Mouse (Mus musculus) myocyte (in vitro differentiated cells): Measurements from ENCODE around the gene Lap3. TPM values are rescaled to one million over a fixed set of nuclear protein-coding genes. Genes with fewer than 3 reads are reported as not detected.

Source experiments
- H3K27me3 ChIP-seq: one replicate; pipeline ENCODE4 v1.6.1; 2011; ENCODE audit not compliant: control insufficient read depth, insufficient read depth, insufficient read length
- H3K36me3 ChIP-seq: one replicate; pipeline ENCODE4 v1.6.1; 2011; ENCODE audit not compliant: control insufficient read depth, insufficient read depth
- H3K4me2 ChIP-seq: one replicate; pipeline ENCODE4 v1.6.1; 2011; ENCODE audit warnings: low read depth, control low read depth
- H3K4me3 ChIP-seq: one replicate; pipeline ENCODE4 v1.5.1; 2011; ENCODE audit warnings: mild to moderate bottlenecking, control low read depth, moderate library complexity
- H3K79me2 ChIP-seq: one replicate; pipeline ENCODE4 v1.6.1; 2011; ENCODE audit not compliant: control insufficient read depth, insufficient read depth
- H3ac ChIP-seq: one replicate; pipeline ENCODE4 v1.6.1; 2011; ENCODE audit not compliant: control insufficient read depth, insufficient read length
- CEBPB ChIP-seq: IDR thresholded peaks from 2 replicates; pipeline ENCODE4 v1.6.1; 2011; ENCODE audit warnings: mild to moderate bottlenecking, moderate library complexity; ENCODE audit not compliant: poor library complexity, insufficient read depth, severe bottlenecking
- E2F4 ChIP-seq: IDR thresholded peaks from one replicate; pipeline ENCODE4 v1.6.1; 2011; ENCODE audit warnings: mild to moderate bottlenecking, control low read depth, moderate library complexity; ENCODE audit not compliant: insufficient read depth
- MAX ChIP-seq: IDR thresholded peaks from one replicate; pipeline ENCODE4 v1.6.1; 2011; ENCODE audit warnings: low read depth, mild to moderate bottlenecking, control low read depth
- MYOD1 ChIP-seq, 3 experiments: IDR thresholded peaks; one replicate each; pipeline ENCODE4 v1.6.1; 2011; ENCODE audit warnings: control low read depth in 2 of 3, low read depth in 2 of 3, mild to moderate bottlenecking in 2 of 3, moderate library complexity in 1 of 3; ENCODE audit not compliant: insufficient read length in 2 of 3, control insufficient read depth in 1 of 3
- MYOG ChIP-seq, 3 experiments: IDR thresholded peaks; one replicate each; pipeline ENCODE4 v1.6.1; 2011; ENCODE audit warnings: control low read depth in 2 of 3, low read depth in 2 of 3, mild to moderate bottlenecking in 2 of 3; ENCODE audit not compliant: insufficient read length in 2 of 3, control insufficient read depth in 1 of 3, insufficient read depth in 1 of 3
- POLR2A ChIP-seq: IDR thresholded peaks from one replicate; pipeline ENCODE4 v1.6.1; 2011; ENCODE audit warnings: low read depth, mild to moderate bottlenecking, control low read depth, moderate library complexity; ENCODE audit not compliant: insufficient read length
- POLR2AphosphoS2 ChIP-seq: IDR thresholded peaks from one replicate; pipeline ENCODE4 v1.6.1; 2011; ENCODE audit warnings: low read depth, control low read depth; ENCODE audit not compliant: insufficient read length
- REST ChIP-seq: IDR thresholded peaks from one replicate; pipeline ENCODE4 v1.6.1; 2011; ENCODE audit warnings: mild to moderate bottlenecking, control low read depth, moderate library complexity; ENCODE audit not compliant: insufficient read depth, insufficient read length
- SRF ChIP-seq: IDR thresholded peaks from one replicate; pipeline ENCODE4 v1.6.1; 2011; ENCODE audit warnings: low read depth; ENCODE audit not compliant: control insufficient read depth, insufficient read length
- TCF12 ChIP-seq: IDR thresholded peaks from one replicate; pipeline ENCODE4 v1.6.1; 2011; ENCODE audit warnings: mild to moderate bottlenecking, control low read depth; ENCODE audit not compliant: poor library complexity, insufficient read depth, severe bottlenecking
- TCF3 ChIP-seq: IDR thresholded peaks from one replicate; pipeline ENCODE4 v1.6.1; 2011; ENCODE audit warnings: low read depth, control low read depth; ENCODE audit not compliant: insufficient read length
- USF1 ChIP-seq: IDR thresholded peaks from one replicate; pipeline ENCODE4 v1.6.1; 2011; ENCODE audit warnings: low read depth, mild to moderate bottlenecking, control low read depth, moderate library complexity
- polyA plus RNA-seq: library from polyadenylated mRNA; unstranded; fragments of >200 nt; fragmentation: generic; extraction: Trizol; gene quantifications from one replicate; pipeline ENCODE4 v1.2.1, GENCODE M21; 2012; ENCODE audit warnings: missing spikeins

The Lap3 gene
- polyA plus RNA-seq, 1 experiment: 70.5 TPM

GRCm38 (mm10) chr5:45525101-45525500 lies 31.9 kb downstream of the Lap3 start:
- Histone ChIP-seq H3ac (no peak overlapping the region), H3K27me3 (no peaks in the 10 kb centered on the region), H3K4me3 (no peak overlapping the region), H3K79me2 (peaks cover 29% of the 10 kb centered on the region), H3K36me3 (peaks cover 27% of the 10 kb centered on the region), H3K4me2 (no peak overlapping the region)
- TF ChIP-seq E2F4: no peak

- peaks cover 17% of the 10 kb centered on the region for H3K79me2 ChIP-seq
- no peak for TF ChIP-seq REST
- no peak overlapping the region for H3ac ChIP-seq
These were observed 33.2 kb downstream of the Lap3 start for GRCm38 (mm10) chr5:45526338-45526737.

GRCm38 (mm10) chr5:45529696-45530095 lies 36.5 kb downstream of the Lap3 start:
- no peaks in the 10 kb centered on the region for H3K79me2 ChIP-seq
- no peak overlapping the region for H3ac ChIP-seq
- H3K4me3 ChIP-seq: no peak overlapping the region
- peaks cover 27% of the 10 kb centered on the region for H3K36me3 ChIP-seq
- no peak overlapping the region for H3K4me2 ChIP-seq
- no peak for TF ChIP-seq TCF3
- peak; percentile 73 for TF ChIP-seq REST
- H3K27me3 ChIP-seq: no peaks in the 10 kb centered on the region

More at GRCm38 (mm10) chr5:45526338-45526737, 33.2 kb downstream of the Lap3 start:
- no peak overlapping the region for H3K4me3 ChIP-seq
- no peak overlapping the region for H3K4me2 ChIP-seq
- H3K27me3 ChIP-seq: no peaks in the 10 kb centered on the region
- H3K36me3 ChIP-seq: peaks cover 27% of the 10 kb centered on the region

- Histone ChIP-seq H3K27me3 (no peaks in the 10 kb centered on the region), H3K36me3 (no peaks in the 10 kb centered on the region), H3ac (no peak overlapping the region), H3K79me2 (no peaks in the 10 kb centered on the region), H3K4me2 (no peak overlapping the region), H3K4me3 (no peak overlapping the region)
- TF ChIP-seq MYOD1 (IDR thresholded peaks at IDR 0.05; ENCODE audit: control insufficient read depth in 1 of 3, insufficient read length in 2 of 3, low read depth in 2 of 3) (no peak), POLR2A (no peak), SRF (no peak), POLR2AphosphoS2 (no peak), USF1 (no peak), TCF3 (no peak), MYOG (IDR thresholded peaks at IDR 0.05; ENCODE audit: control insufficient read depth in 1 of 3, insufficient read depth in 1 of 3, insufficient read length in 2 of 3, low read depth in 2 of 3) (no peak), REST (no peak)
These were observed 41.3 kb downstream of the Lap3 start for GRCm38 (mm10) chr5:45534319-45535098.

GRCm38 (mm10) chr5:45535177-45535576 lies 42.0 kb downstream of the Lap3 start:
- Histone ChIP-seq H3K4me3 (no peak overlapping the region), H3K27me3 (no peaks in the 10 kb centered on the region), H3ac (no peak overlapping the region), H3K4me2 (no peak overlapping the region), H3K79me2 (no peaks in the 10 kb centered on the region), H3K36me3 (no peaks in the 10 kb centered on the region)
- TF ChIP-seq POLR2AphosphoS2: no peak
- TF ChIP-seq TCF3: no peak
- TF ChIP-seq SRF: no peak
- no peak for TF ChIP-seq MYOG (IDR thresholded peaks at IDR 0.05; ENCODE audit: control insufficient read depth in 1 of 3, insufficient read depth in 1 of 3, insufficient read length in 2 of 3, low read depth in 2 of 3)
- no peak for TF ChIP-seq MYOD1 (IDR thresholded peaks at IDR 0.05; ENCODE audit: control insufficient read depth in 1 of 3, insufficient read length in 2 of 3, low read depth in 2 of 3)
- TF ChIP-seq TCF12: no peak
- TF ChIP-seq CEBPB: no peak
- TF ChIP-seq USF1: no peak
- TF ChIP-seq REST: no peak

GRCm38 (mm10) chr5:45539502-45539901 lies 46.3 kb downstream of the Lap3 start:
- H3K4me3 ChIP-seq: no peak overlapping the region
- H3K27me3 ChIP-seq: no peaks in the 10 kb centered on the region
- no peaks in the 10 kb centered on the region for H3K79me2 ChIP-seq
- H3ac ChIP-seq: no peak overlapping the region
- H3K36me3 ChIP-seq: no peaks in the 10 kb centered on the region
- no peak overlapping the region for H3K4me2 ChIP-seq
- TF ChIP-seq TCF12 (no peak), MYOG (IDR thresholded peaks at IDR 0.05; ENCODE audit: control insufficient read depth in 1 of 3, insufficient read depth in 1 of 3, insufficient read length in 2 of 3, low read depth in 2 of 3) (no peak), E2F4 (no peak), SRF (no peak), POLR2AphosphoS2 (no peak), USF1 (no peak), CEBPB (no peak), REST (no peak), MYOD1 (IDR thresholded peaks at IDR 0.05; ENCODE audit: control insufficient read depth in 1 of 3, insufficient read length in 2 of 3, low read depth in 2 of 3) (no peak), MAX (no peak), POLR2A (no peak), TCF3 (no peak)
